Comparison of ENCODE assay signal across 20 mouse cellular contexts in genomic region chr17:16178102-16178501, GRCm38 (mm10).
"Had no signal": no experiment of that assay in that cellular context is flagged by ENCODE, and none has a peak within 500 bp of the region (broad histone marks: within the 10 kb centered on the region; RNA-seq: fewer than 3 reads in every experiment).

No protein-coding gene starts in this region.

- ATAC-seq: lung, postnatal 0 days had no signal

- H3K4me3 ChIP-seq: layer of hippocampus, adult 2 months; left cerebral cortex, adult 2 months; liver, embryonic 13.5 days; megakaryocyte, embryonic 14.5 days; midbrain, embryonic 10.5 days; neural tube, embryonic 12.5 days; neural tube, embryonic 15.5 days had no signal

- H3K27me3 ChIP-seq: liver, embryonic 13.5 days; megakaryocyte, embryonic 14.5 days; neural tube, embryonic 12.5 days; neural tube, embryonic 15.5 days had no signal

- DNase-seq: kidney, adult 2 months; kidney, postnatal 25 days; layer of hippocampus, adult 9-11 months; liver, embryonic 13.5 days; lung, adult 2 months; lung, postnatal 36 days; midbrain, embryonic 14.5 days; right cerebral cortex, adult 18-20 months; right cerebral cortex, postnatal 14 days; right cerebral cortex, postnatal 4 days; thymus, adult 18-20 months; thymus, postnatal 36 days had no signal

- H3K4me2 ChIP-seq: liver, embryonic 13.5 days; neural tube, embryonic 12.5 days; neural tube, embryonic 15.5 days had no signal

- H3K27ac ChIP-seq: kidney, postnatal 0 days; layer of hippocampus, adult 2 months; left cerebral cortex, adult 2 months; liver, embryonic 13.5 days; midbrain, embryonic 10.5 days; neural tube, embryonic 12.5 days; neural tube, embryonic 15.5 days had no signal

- H3K9me3 ChIP-seq: liver, embryonic 13.5 days; megakaryocyte, embryonic 14.5 days; midbrain, embryonic 10.5 days; neural tube, embryonic 12.5 days; neural tube, embryonic 15.5 days had no signal

- H3K36me3 ChIP-seq: liver, embryonic 13.5 days; midbrain, embryonic 10.5 days; neural tube, embryonic 12.5 days; neural tube, embryonic 15.5 days had no signal

- H3K4me1 ChIP-seq: liver, embryonic 13.5 days; megakaryocyte, embryonic 14.5 days; neural tube, embryonic 12.5 days; neural tube, embryonic 15.5 days had no signal

- H3K9ac ChIP-seq: liver, embryonic 13.5 days; neural tube, embryonic 12.5 days; neural tube, embryonic 15.5 days had no signal
